Mouse (Mus musculus): ENCODE data around the gene Zg16. TPM values are rescaled to one million over a fixed set of nuclear protein-coding genes. Genes with fewer than 3 reads are reported as not detected.

Zg16 gene
- polyA plus RNA-seq, 1 experiment from 2014 or later = not detected

GRCm38 (mm10) chr7:127022528-127023271 lies 64.4 kb downstream of the Zg16 start:
- Histone ChIP-seq H3K4me3 (replicated peaks) (peak overlapping the region; percentile 96), H3K4me2 (replicated peaks) (peak overlapping the region; percentile 96), H3K36me3 (peaks cover 27% of the 10 kb centered on the region), H3K9me3 (no peaks in the 10 kb centered on the region), H3K27me3 (no peaks in the 10 kb centered on the region), H3K27ac (peak overlapping the region; percentile 100; the same call in 1 of the 2 replicates), H3K9ac (replicated peaks) (peak overlapping the region; percentile 100), H3K4me1 (replicated peaks) (peaks cover 77% of the 10 kb centered on the region)
- no peak for ATAC-seq
- WGBS = 68% methylated on average over 5 of the region's 7 CpGs

GRCm38 (mm10) chr7:127021563-127022527 lies 65.3 kb downstream of the Zg16 start:
- no peak for ATAC-seq
- peak overlapping the region; percentile 100 for H3K27ac ChIP-seq
- peak overlapping the region; percentile 56 for H3K4me3 ChIP-seq (replicated peaks)
- peak overlapping the region; percentile 96 for H3K4me2 ChIP-seq (replicated peaks)
- peaks cover 77% of the 10 kb centered on the region for H3K4me1 ChIP-seq (replicated peaks)
- H3K9me3 ChIP-seq = no peaks in the 10 kb centered on the region
- H3K36me3 ChIP-seq = peaks cover 27% of the 10 kb centered on the region
- H3K9ac ChIP-seq (replicated peaks) = peak overlapping the region; percentile 100
- H3K27me3 ChIP-seq = no peaks in the 10 kb centered on the region
- 38% methylated on average over 5 of the region's 5 CpGs for WGBS

GRCm38 (mm10) chr7:127020901-127021562 lies 66.1 kb downstream of the Zg16 start, which contains the start of the genes Gm42742 and Prrt2:
Gene Gm42742, minus strand, starts transcription at chr7:127021097.
Gene Prrt2, minus strand, starts transcription at chr7:127021211.
- Histone ChIP-seq H3K27me3 (no peaks in the 10 kb centered on the region), H3K27ac (peak within 1 kb of the TSS; percentile 100), H3K36me3 (peaks cover 27% of the 10 kb centered on the region), H3K4me1 (replicated peaks) (peaks cover 80% of the 10 kb centered on the region), H3K9me3 (no peaks in the 10 kb centered on the region), H3K9ac (replicated peaks) (peak within 1 kb of the TSS; percentile 84), H3K4me3 (replicated peaks) (peak within 1 kb of the TSS; percentile 56), H3K4me2 (replicated peaks) (peak within 1 kb of the TSS; percentile 85)
- ATAC-seq = peak; percentile 7
- under 1% methylated on average over 33 of the region's 37 CpGs for WGBS

GRCm38 (mm10) chr7:127020491-127020890 lies 66.6 kb downstream of the Zg16 start:
- no peaks in the 10 kb centered on the region for H3K27me3 ChIP-seq
- no peak for ATAC-seq
- peaks cover 30% of the 10 kb centered on the region for H3K36me3 ChIP-seq
- peaks cover 85% of the 10 kb centered on the region for H3K4me1 ChIP-seq (replicated peaks)
- peak overlapping the region; percentile 56 for H3K4me3 ChIP-seq (replicated peaks)
- H3K9me3 ChIP-seq = no peaks in the 10 kb centered on the region
- peak overlapping the region; percentile 100 for H3K27ac ChIP-seq
- peak overlapping the region; percentile 85 for H3K4me2 ChIP-seq (replicated peaks)
- WGBS = 26% methylated on average over 5 of the region's 5 CpGs
- peak overlapping the region; percentile 84 for H3K9ac ChIP-seq (replicated peaks)

GRCm38 (mm10) chr7:127020031-127020430 lies 67.1 kb downstream of the Zg16 start:
- Histone ChIP-seq H3K4me3 (replicated peaks) (peak overlapping the region; percentile 56), H3K4me1 (replicated peaks) (peaks cover 88% of the 10 kb centered on the region), H3K36me3 (peaks cover 34% of the 10 kb centered on the region), H3K9ac (replicated peaks) (peak overlapping the region; percentile 84), H3K27me3 (no peaks in the 10 kb centered on the region), H3K27ac (peak overlapping the region; percentile 100; the same call in 1 of the 2 replicates), H3K9me3 (no peaks in the 10 kb centered on the region), H3K4me2 (replicated peaks) (peak overlapping the region; percentile 85)
- 60% methylated on average over 3 of the region's 3 CpGs for WGBS
- no peak for ATAC-seq

GRCm38 (mm10) chr7:127019306-127019960 lies 67.7 kb downstream of the Zg16 start:
- Histone ChIP-seq H3K4me2 (replicated peaks) (peak overlapping the region; percentile 85), H3K36me3 (peaks cover 38% of the 10 kb centered on the region), H3K4me1 (replicated peaks) (peaks cover 88% of the 10 kb centered on the region), H3K27ac (no peak overlapping the region), H3K9me3 (no peaks in the 10 kb centered on the region), H3K4me3 (replicated peaks) (0 out of 2 replicates have a peak overlapping the region, but pooled peaks have one; percentile 56), H3K27me3 (no peaks in the 10 kb centered on the region), H3K9ac (replicated peaks) (peak overlapping the region; percentile 84)
- ATAC-seq = no peak
- whole genome bisulfite sequencing = 83% methylated on average over 14 of the region's 14 CpGs

GRCm38 (mm10) chr7:127018416-127019305 lies 68.5 kb downstream of the Zg16 start:
- peak overlapping the region; percentile 85 for H3K4me2 ChIP-seq (replicated peaks)
- H3K9me3 ChIP-seq = no peaks in the 10 kb centered on the region
- 88% methylated on average over 15 of the region's 15 CpGs for WGBS
- H3K27me3 ChIP-seq = no peaks in the 10 kb centered on the region
- H3K9ac ChIP-seq (replicated peaks) = peak overlapping the region; percentile 84
- peak overlapping the region; percentile 67; the same call in 1 of the 2 replicates for H3K27ac ChIP-seq
- 0 out of 2 replicates have a peak overlapping the region, but pooled peaks have one; percentile 3 for H3K4me3 ChIP-seq (replicated peaks)
- ATAC-seq = no peak
- H3K36me3 ChIP-seq = peaks cover 37% of the 10 kb centered on the region
- peaks cover 86% of the 10 kb centered on the region for H3K4me1 ChIP-seq (replicated peaks)

GRCm38 (mm10) chr7:127017950-127018345 lies 69.2 kb downstream of the Zg16 start:
- ATAC-seq = no peak
- Histone ChIP-seq H3K4me3 (replicated peaks) (no peak overlapping the region), H3K4me2 (replicated peaks) (peak overlapping the region; percentile 85; the same call in 1 of the 2 replicates), H3K9me3 (no peaks in the 10 kb centered on the region), H3K27me3 (no peaks in the 10 kb centered on the region), H3K36me3 (peaks cover 37% of the 10 kb centered on the region), H3K9ac (replicated peaks) (0 out of 2 replicates have a peak overlapping the region, but pooled peaks have one; percentile 84), H3K4me1 (replicated peaks) (peaks cover 84% of the 10 kb centered on the region), H3K27ac (peak overlapping the region; percentile 67)
- 50% methylated on average over 6 of the region's 6 CpGs for WGBS

GRCm38 (mm10) chr7:127016971-127017949 lies 69.9 kb downstream of the Zg16 start, which contains the start of gene Pagr1a:
Gene Pagr1a, minus strand, starts transcription at chr7:127017352.
- Histone ChIP-seq H3K36me3 (peaks cover 36% of the 10 kb centered on the region), H3K4me1 (replicated peaks) (peaks cover 77% of the 10 kb centered on the region), H3K27ac (peak within 1 kb of the TSS; percentile 98), H3K9me3 (no peaks in the 10 kb centered on the region), H3K4me2 (replicated peaks) (peak within 1 kb of the TSS; percentile 89), H3K27me3 (no peaks in the 10 kb centered on the region), H3K9ac (replicated peaks) (peak within 1 kb of the TSS; percentile 93), H3K4me3 (replicated peaks) (peak within 1 kb of the TSS; percentile 80)
- peak; percentile 81 for ATAC-seq
- 4% methylated on average over 39 of the region's 39 CpGs for WGBS

Data from midbrain, embryonic 13.5 days (tissue).